In genomic region chr17:55944866-55945682, GRCm38 (mm10) we compare ENCODE assay signal across 8 mouse cellular contexts. TPM values are rescaled to one million over a fixed set of nuclear protein-coding genes. Genes with fewer than 3 reads are reported as not detected.
DNase-seq lines count a peak whose midpoint lies in the region; ATAC-seq lines count a peak whose summit lies in the region.
"Not testable (repeated sequence)": the region's sequence is repeated elsewhere in the genome, so short reads cannot be mapped to it uniquely, and the experiment has no call there.

No protein-coding gene starts in this region.

- ATAC-seq in common myeloid progenitor, adult 5-6 weeks (replicated peaks; ENCODE audit: low read depth, poor library complexity, severe bottlenecking): peak; percentile 96

- not testable (repeated sequence) for H3K9me3 ChIP-seq in megakaryocyte, embryonic 14.5 days

- peaks cover 30% of the 10 kb centered on the region for H3K36me3 ChIP-seq in megakaryocyte, embryonic 14.5 days (replicated peaks; ENCODE audit: low read length)

- H3K4me1 ChIP-seq in megakaryocyte, embryonic 14.5 days: peaks cover 47% of the 10 kb centered on the region

- H3K4me3 ChIP-seq in megakaryocyte, embryonic 14.5 days (replicated peaks): peak overlapping the region; percentile 92

- DNase-seq in WW6 (ENCODE audit: low read depth, low spot score): peak; percentile 50
- peak; percentile 87 to 91 for DNase-seq in gastrocnemius, adult 8-10 months (ENCODE audit: low spot score in 2 of 2)
- peak; percentile 87 for DNase-seq in induced T-regulatory cell, adult 2 months (ENCODE audit: low read depth)
- DNase-seq in left cerebral cortex, adult 9 months (ENCODE audit: low spot score in 2 of 2): peak; percentile 87 to 96
- peak; percentile 97 to 98 for DNase-seq in right cerebral cortex, postnatal 10 days (ENCODE audit: low spot score in 2 of 2)
- DNase-seq in urinary bladder, postnatal 14 days (ENCODE audit: low spot score): peak; percentile 94

- H3K27me3 ChIP-seq in megakaryocyte, embryonic 14.5 days (replicated peaks): not testable (repeated sequence)

RNA-seq across cellular contexts. Expression of gene Zfp119b, which starts 4.2 kb away (rescaled TPM):
- 3.2 and 3.4 TPM in 2 replicates for total RNA-seq in common myeloid progenitor, adult 5-6 weeks (2017)
- 1 to 10 TPM; 3.9 to 4.3 (median 3.9) TPM for total RNA-seq in gastrocnemius, adult 8-10 months (2022)
- 0.12 TPM in 1 of 2 replicates, not detected in the other for polyA plus RNA-seq in megakaryocyte, embryonic 14.5 days (2012; ENCODE audit: insufficient read depth, low replicate concordance)

RNA-seq across cellular contexts. Expression of gene Ebi3, which starts 7.4 kb away (rescaled TPM):
- 7.8 and 9.0 TPM in 2 replicates for total RNA-seq in common myeloid progenitor, adult 5-6 weeks (2017)
- not detected for total RNA-seq in gastrocnemius, adult 8-10 months (2022)
- polyA plus RNA-seq in megakaryocyte, embryonic 14.5 days (2012; ENCODE audit: insufficient read depth, low replicate concordance): 114 and 143 TPM in 2 replicates

RNA-seq across cellular contexts. Expression of gene Yju2, which starts 13.8 kb away (rescaled TPM):
- total RNA-seq in common myeloid progenitor, adult 5-6 weeks (2017): 23.9 and 28.4 TPM in 2 replicates
- total RNA-seq in gastrocnemius, adult 8-10 months (2022): 1 to 10 TPM; 7.0 to 9.1 (median 8.1) TPM
- polyA plus RNA-seq in megakaryocyte, embryonic 14.5 days (2012; ENCODE audit: insufficient read depth, low replicate concordance): 15.6 and 33.1 TPM in 2 replicates

RNA-seq across cellular contexts. Expression of gene Shd, which starts 25.2 kb away (rescaled TPM):
- total RNA-seq in common myeloid progenitor, adult 5-6 weeks (2017): not detected in 2 replicates
- under 1 TPM in 2 of 4 experiments, not detected in 2; 0.31 TPM for total RNA-seq in gastrocnemius, adult 8-10 months (2022)
- polyA plus RNA-seq in megakaryocyte, embryonic 14.5 days (2012; ENCODE audit: insufficient read depth, low replicate concordance): 2.9 and 15.1 TPM in 2 replicates

RNA-seq across cellular contexts. Expression of gene Fsd1, which starts 41.2 kb away (rescaled TPM):
- total RNA-seq in common myeloid progenitor, adult 5-6 weeks (2017): not detected in 2 replicates
- total RNA-seq in gastrocnemius, adult 8-10 months (2022): not detected
- polyA plus RNA-seq in megakaryocyte, embryonic 14.5 days (2012; ENCODE audit: insufficient read depth, low replicate concordance): not detected in 2 replicates

Comparison
In these comparisons a context has a peak if more than half of its experiments do, and no peak if none do; other contexts are left out.
1. Peak in every context shown above with its lines: DNase-seq, ATAC-seq and H3K4me3 ChIP-seq.